ENCODE assay signal across 23 mouse cellular contexts in the genomic region with DNA sequence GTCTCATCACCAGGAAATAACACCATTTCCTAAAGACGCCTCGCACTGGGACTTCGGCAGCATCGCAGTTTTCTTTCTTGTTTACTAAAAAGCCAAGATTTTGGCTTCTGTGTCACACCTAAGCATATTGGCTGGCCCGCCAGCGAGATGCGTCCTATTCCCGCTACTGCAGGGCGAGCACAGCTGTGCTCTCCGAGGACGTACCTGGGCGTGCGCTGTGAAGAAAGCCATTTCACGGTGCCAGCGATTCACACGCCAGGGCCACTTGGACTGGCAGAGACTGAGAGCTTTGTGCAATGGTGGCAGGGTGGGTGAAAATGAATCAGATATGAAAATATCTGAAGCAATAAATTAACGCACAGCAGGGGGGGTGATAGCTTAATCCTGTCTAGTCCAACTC.
DNase-seq lines count a peak whose midpoint lies in the region; ATAC-seq and TF ChIP-seq lines count a peak whose summit lies in the region.
"Had no signal": no experiment of that assay in that cellular context is flagged by ENCODE, and none has a peak within 500 bp of the region (broad histone marks: within the 10 kb centered on the region; RNA-seq: fewer than 3 reads in every experiment).

No protein-coding gene starts in this region.

- no peak overlapping the region for H3K4me3 ChIP-seq in forebrain, embryonic 11.5 days (ENCODE audit: low read depth, low read length)
- H3K4me3 ChIP-seq in forebrain, embryonic 12.5 days (replicated peaks), result no peak overlapping the region
- H3K4me3 ChIP-seq in hindbrain, embryonic 13.5 days, result no peak overlapping the region
- H3K4me3 ChIP-seq in hindbrain, embryonic 12.5 days, result no peak overlapping the region
- no peak overlapping the region; the same call in 1 of the 2 replicates for H3K4me3 ChIP-seq in midbrain, embryonic 16.5 days (ENCODE audit: low read depth, low read length)
- no peak overlapping the region for H3K4me3 ChIP-seq in midbrain, embryonic 13.5 days (replicated peaks)
- H3K4me3 ChIP-seq in midbrain, postnatal 0 days (ENCODE audit: low read depth, low read length), result no peak overlapping the region
- H3K4me3 ChIP-seq: forebrain, embryonic 10.5 days; heart, adult 2 months; left cerebral cortex, adult 2 months; liver, embryonic 13.5 days; lung, embryonic 15.5 days; megakaryocyte, embryonic 14.5 days; neural tube, embryonic 12.5 days had no signal

- no peak overlapping the region for H3K4me2 ChIP-seq in forebrain, embryonic 11.5 days (ENCODE audit: low read depth, low read length, severe bottlenecking)
- H3K4me2 ChIP-seq in forebrain, embryonic 12.5 days, result no peak overlapping the region
- peak overlapping the region; percentile 0; the same call in 1 of the 2 replicates for H3K4me2 ChIP-seq in hindbrain, embryonic 13.5 days
- no peak overlapping the region for H3K4me2 ChIP-seq in hindbrain, embryonic 12.5 days (replicated peaks)
- peak overlapping the region; percentile 33 for H3K4me2 ChIP-seq in midbrain, embryonic 16.5 days (ENCODE audit: low read length)
- no peak overlapping the region for H3K4me2 ChIP-seq in midbrain, embryonic 13.5 days (replicated peaks)
- peak overlapping the region; percentile 24 for H3K4me2 ChIP-seq in midbrain, postnatal 0 days (ENCODE audit: low read depth, low read length, poor library complexity, severe bottlenecking)
- H3K4me2 ChIP-seq: liver, embryonic 13.5 days; lung, embryonic 15.5 days; neural tube, embryonic 12.5 days had no signal

- H3K27ac ChIP-seq in forebrain, embryonic 11.5 days (ENCODE audit: low read depth, low read length), result no peak overlapping the region
- no peak overlapping the region for H3K27ac ChIP-seq in forebrain, embryonic 12.5 days
- H3K27ac ChIP-seq in hindbrain, embryonic 13.5 days, result peak overlapping the region; percentile 42; the same call in 1 of the 2 replicates
- no peak overlapping the region for H3K27ac ChIP-seq in hindbrain, embryonic 12.5 days
- H3K27ac ChIP-seq in midbrain, embryonic 16.5 days (ENCODE audit: low read length), result no peak overlapping the region
- no peak overlapping the region for H3K27ac ChIP-seq in midbrain, embryonic 13.5 days
- H3K27ac ChIP-seq in midbrain, postnatal 0 days (ENCODE audit: low read depth, low read length), result no peak overlapping the region
- H3K27ac ChIP-seq: forebrain, embryonic 10.5 days; heart, adult 2 months; left cerebral cortex, adult 2 months; liver, embryonic 13.5 days; lung, embryonic 15.5 days; neural tube, embryonic 12.5 days had no signal

- no peak for ATAC-seq in forebrain, embryonic 11.5 days (replicated peaks; ENCODE audit: low FRiP score)
- no peak for ATAC-seq in forebrain, embryonic 12.5 days (ENCODE audit: low FRiP score)
- no peak for ATAC-seq in hindbrain, embryonic 13.5 days (ENCODE audit: low FRiP score)
- ATAC-seq in hindbrain, embryonic 12.5 days (ENCODE audit: low FRiP score), result no peak
- ATAC-seq in midbrain, embryonic 16.5 days, result no peak
- no peak for ATAC-seq in midbrain, embryonic 13.5 days
- ATAC-seq in midbrain, postnatal 0 days (ENCODE audit: low FRiP score), result no peak
- ATAC-seq: intestine, postnatal 0 days had no signal

- H3K36me3 ChIP-seq in forebrain, embryonic 11.5 days (ENCODE audit: control insufficient read depth, insufficient read depth, low read length), result no peaks in the 10 kb centered on the region
- H3K36me3 ChIP-seq in forebrain, embryonic 12.5 days (replicated peaks), result no peaks in the 10 kb centered on the region
- no peaks in the 10 kb centered on the region for H3K36me3 ChIP-seq in hindbrain, embryonic 13.5 days
- H3K36me3 ChIP-seq in hindbrain, embryonic 12.5 days, result no peaks in the 10 kb centered on the region
- H3K36me3 ChIP-seq in midbrain, embryonic 16.5 days (ENCODE audit: control insufficient read depth, insufficient read depth, low read length), result no peaks in the 10 kb centered on the region
- H3K36me3 ChIP-seq in midbrain, embryonic 13.5 days, result no peaks in the 10 kb centered on the region
- no peaks in the 10 kb centered on the region for H3K36me3 ChIP-seq in midbrain, postnatal 0 days (ENCODE audit: insufficient read depth, low read length)
- H3K36me3 ChIP-seq: forebrain, embryonic 10.5 days; liver, embryonic 13.5 days; lung, embryonic 15.5 days; neural tube, embryonic 12.5 days had no signal

- TF ChIP-seq CTCF in midbrain, postnatal 0 days (IDR thresholded peaks at IDR 0.05), result no peak

- H3K4me1 ChIP-seq in forebrain, embryonic 11.5 days (replicated peaks; ENCODE audit: control insufficient read depth, insufficient read depth, low read length), result no peaks in the 10 kb centered on the region
- H3K4me1 ChIP-seq in forebrain, embryonic 12.5 days, result peaks cover 5% of the 10 kb centered on the region
- peaks cover 42% of the 10 kb centered on the region for H3K4me1 ChIP-seq in hindbrain, embryonic 13.5 days (replicated peaks)
- peaks cover 30% of the 10 kb centered on the region for H3K4me1 ChIP-seq in hindbrain, embryonic 12.5 days
- peaks cover 2% of the 10 kb centered on the region; the same call in 1 of the 2 replicates for H3K4me1 ChIP-seq in midbrain, embryonic 16.5 days (ENCODE audit: control insufficient read depth, insufficient read depth, low read length)
- H3K4me1 ChIP-seq in midbrain, embryonic 13.5 days (replicated peaks), result peaks cover 22% of the 10 kb centered on the region; the same call in 1 of the 2 replicates
- H3K4me1 ChIP-seq in midbrain, postnatal 0 days (ENCODE audit: insufficient read depth, low read length), result peaks cover 4% of the 10 kb centered on the region; the same call in 1 of the 2 replicates
- H3K4me1 ChIP-seq: liver, embryonic 13.5 days; lung, embryonic 15.5 days; megakaryocyte, embryonic 14.5 days had no signal

- no peak overlapping the region for H3K9ac ChIP-seq in forebrain, embryonic 11.5 days (ENCODE audit: low read length)
- H3K9ac ChIP-seq in forebrain, embryonic 12.5 days, result no peak overlapping the region
- no peak overlapping the region for H3K9ac ChIP-seq in hindbrain, embryonic 13.5 days
- no peak overlapping the region for H3K9ac ChIP-seq in hindbrain, embryonic 12.5 days
- H3K9ac ChIP-seq in midbrain, embryonic 16.5 days (ENCODE audit: low read depth, low read length), result no peak overlapping the region
- no peak overlapping the region for H3K9ac ChIP-seq in midbrain, embryonic 13.5 days (replicated peaks)
- H3K9ac ChIP-seq in midbrain, postnatal 0 days (replicated peaks; ENCODE audit: low read length, poor library complexity, severe bottlenecking), result no peak overlapping the region
- H3K9ac ChIP-seq: liver, embryonic 13.5 days; lung, embryonic 15.5 days; neural tube, embryonic 12.5 days had no signal

- peak; percentile 44 for DNase-seq in forebrain, embryonic 11.5 days (ENCODE audit: low spot score)
- DNase-seq in midbrain, postnatal 0 days (ENCODE audit: low spot score), result peak; percentile 41
- no peak for DNase-seq in frontal cortex, adult 2 months (ENCODE audit: extremely low spot score in 1 of 2, low spot score in 1 of 2)
- DNase-seq: adrenal gland, postnatal 36 days; cerebellum, adult 11 months; gastrocnemius, postnatal 14 days; heart, adult 2 months; kidney, postnatal 4 days; liver, embryonic 13.5 days; lung, postnatal 36 days; thymus, adult 18-20 months; thymus, postnatal 36 days had no signal

- no peaks in the 10 kb centered on the region for H3K9me3 ChIP-seq in forebrain, embryonic 11.5 days (ENCODE audit: control insufficient read depth, low read length)
- no peaks in the 10 kb centered on the region for H3K9me3 ChIP-seq in forebrain, embryonic 12.5 days
- no peaks in the 10 kb centered on the region for H3K9me3 ChIP-seq in hindbrain, embryonic 13.5 days
- no peaks in the 10 kb centered on the region for H3K9me3 ChIP-seq in hindbrain, embryonic 12.5 days (replicated peaks)
- no peaks in the 10 kb centered on the region for H3K9me3 ChIP-seq in midbrain, embryonic 16.5 days (replicated peaks; ENCODE audit: control insufficient read depth, low read length, poor library complexity, severe bottlenecking)
- H3K9me3 ChIP-seq in midbrain, embryonic 13.5 days, result no peaks in the 10 kb centered on the region
- no peaks in the 10 kb centered on the region for H3K9me3 ChIP-seq in midbrain, postnatal 0 days (ENCODE audit: low read length)
- H3K9me3 ChIP-seq: forebrain, embryonic 10.5 days; liver, embryonic 13.5 days; lung, embryonic 15.5 days; megakaryocyte, embryonic 14.5 days; neural tube, embryonic 12.5 days had no signal

- H3K27me3 ChIP-seq in forebrain, embryonic 11.5 days (ENCODE audit: control insufficient read depth, insufficient read depth, low read length), result no peaks in the 10 kb centered on the region; the same call in 1 of the 2 replicates
- H3K27me3 ChIP-seq in forebrain, embryonic 12.5 days, result peaks cover 58% of the 10 kb centered on the region
- H3K27me3 ChIP-seq in hindbrain, embryonic 13.5 days, result peaks cover 19% of the 10 kb centered on the region; the same call in 1 of the 2 replicates
- 0 out of 2 replicates have a peak, but pooled peaks cover 4% of the 10 kb centered on the region for H3K27me3 ChIP-seq in hindbrain, embryonic 12.5 days
- peaks cover 2% of the 10 kb centered on the region for H3K27me3 ChIP-seq in midbrain, embryonic 16.5 days (ENCODE audit: control insufficient read depth, insufficient read depth, low read depth, low read length)
- H3K27me3 ChIP-seq in midbrain, embryonic 13.5 days, result peaks cover 16% of the 10 kb centered on the region
- no peaks in the 10 kb centered on the region for H3K27me3 ChIP-seq in midbrain, postnatal 0 days (ENCODE audit: insufficient read depth, low read length)
- H3K27me3 ChIP-seq: neural tube, embryonic 12.5 days had no signal

- 84% methylated on average over 17 of the region's 17 CpGs for WGBS in forebrain, embryonic 11.5 days
- 73% methylated on average over 17 of the region's 17 CpGs for WGBS in forebrain, embryonic 12.5 days
- WGBS in hindbrain, embryonic 13.5 days, result 67% methylated on average over 17 of the region's 17 CpGs
- 70% methylated on average over 17 of the region's 17 CpGs for WGBS in hindbrain, embryonic 12.5 days
- 55% methylated on average over 17 of the region's 17 CpGs for WGBS in midbrain, embryonic 16.5 days
- WGBS in midbrain, embryonic 13.5 days, result 75% methylated on average over 17 of the region's 17 CpGs
- WGBS in midbrain, postnatal 0 days, result 66% methylated on average over 17 of the region's 17 CpGs

Comparison
In these comparisons a context has a peak if more than half of its experiments do, and no peak if none do; other contexts are left out.
1. H3K4me2 ChIP-seq: peak in hindbrain, embryonic 13.5 days (single experiment), midbrain, embryonic 16.5 days (single experiment) and midbrain, postnatal 0 days (single experiment); none in forebrain, embryonic 11.5 days (single experiment), forebrain, embryonic 12.5 days (single experiment), hindbrain, embryonic 12.5 days (single experiment) and midbrain, embryonic 13.5 days (single experiment).
2. DNase-seq: peak in forebrain, embryonic 11.5 days (single experiment) and midbrain, postnatal 0 days (single experiment); none in frontal cortex, adult 2 months (0 of 2).